Mouse (Mus musculus) megakaryocyte progenitor cell, adult 5-6 weeks (primary cell): ENCODE results near the gene Enoph1. TPM values are rescaled to one million over a fixed set of nuclear protein-coding genes. Genes with fewer than 3 reads are reported as not detected.

ENCODE experiments used
- ATAC-seq: replicated peaks from 2 replicates; pipeline ENCODE4 v1.8.0; 2016; ENCODE audit warnings: mild to moderate bottlenecking, moderate TSS enrichment, inconsistent platforms; ENCODE audit not compliant: poor library complexity
- total RNA-seq, 2 experiments: library from RNA; stranded (forward) in 1 of 2; stranded (reverse) in 1 of 2; fragments of 157-497, 149-512 nt in 1 of 2; fragments of 200-1000 nt in 1 of 2; gene quantifications; 2 replicates each; pipeline versions ENCODE4 v1.2.3 to v1.2.4; 2015 to 2017

Gene Enoph1
- total RNA-seq, 2 experiments from 2014 or later = 45.9 to 46.5 TPM

GRCm38 (mm10) chr5:100071541-100071940 is 31.8 kb downstream of the Enoph1 start:
- ATAC-seq = no peak

- ATAC-seq = no peak
Measured at GRCm38 (mm10) chr5:100072557-100072956, 32.8 kb downstream of the Enoph1 start.

GRCm38 (mm10) chr5:100074571-100074970 is 34.8 kb downstream of the Enoph1 start:
- no peak for ATAC-seq

GRCm38 (mm10) chr5:100079040-100079930 is 39.5 kb downstream of the Enoph1 start:
- peak; percentile 59 for ATAC-seq

- no peak for ATAC-seq
Measured at GRCm38 (mm10) chr5:100079931-100080275, 40.1 kb downstream of the Enoph1 start.

- ATAC-seq = 0 out of 2 replicates have a peak, but pooled peaks have one; percentile 21
Measured at GRCm38 (mm10) chr5:100082006-100082405, 42.2 kb downstream of the Enoph1 start.

GRCm38 (mm10) chr5:100083953-100084562 is 44.3 kb downstream of the Enoph1 start:
- no peak for ATAC-seq

- ATAC-seq = no peak
Measured at GRCm38 (mm10) chr5:100085097-100085496, 45.3 kb downstream of the Enoph1 start.

- ATAC-seq = no peak
Measured at GRCm38 (mm10) chr5:100090515-100091262, 50.9 kb downstream of the Enoph1 start.

GRCm38 (mm10) chr5:100091263-100091594 is 51.4 kb downstream of the Enoph1 start:
- no peak for ATAC-seq

- no peak for ATAC-seq
Measured at GRCm38 (mm10) chr5:100091602-100092001, 51.8 kb downstream of the Enoph1 start.

GRCm38 (mm10) chr5:100096955-100097354 is 57.2 kb downstream of the Enoph1 start:
- ATAC-seq = no peak

- ATAC-seq = peak; percentile 57
Measured at GRCm38 (mm10) chr5:100097967-100098366, 58.2 kb downstream of the Enoph1 start.

GRCm38 (mm10) chr5:100102395-100102794 is 62.6 kb downstream of the Enoph1 start:
- no peak for ATAC-seq

- ATAC-seq = no peak
Measured at GRCm38 (mm10) chr5:100108866-100109265, 69.1 kb downstream of the Enoph1 start.

- ATAC-seq = no peak
Measured at GRCm38 (mm10) chr5:100109543-100110282, 69.9 kb downstream of the Enoph1 start.

GRCm38 (mm10) chr5:100110581-100110980 is 70.8 kb downstream of the Enoph1 start:
- ATAC-seq = no peak

- no peak for ATAC-seq
Measured at GRCm38 (mm10) chr5:100113403-100113802, 73.6 kb downstream of the Enoph1 start.
